Mouse (Mus musculus) embryonic facial prominence, embryonic 14.5 days (tissue): Measurements from ENCODE around the gene Prmt2. TPM values are rescaled to one million over a fixed set of nuclear protein-coding genes. Genes with fewer than 3 reads are reported as not detected.

Source experiments
- ATAC-seq: fragments of 200-750 bp; cut with Nextera tagmentation; 2 replicates; pipeline ENCODE4 v1.8.0; 2017; ENCODE audit warnings: low read depth, moderate number of reproducible peaks, moderate TSS enrichment
- DNase-seq: peaks from one replicate; pipeline ENCODE4 v3.0.0-alpha.2; 2015; ENCODE audit warnings: low spot score
- H3K27ac ChIP-seq: fragments of 300-500 bp; sonication (generic); replicated peaks from 2 replicates; pipeline ENCODE4 v1.5.1; 2014; ENCODE audit warnings: low read depth, mild to moderate bottlenecking, low read length, moderate library complexity
- H3K27me3 ChIP-seq: fragments of 300-500 bp; sonication (generic); replicated peaks from 2 replicates; pipeline ENCODE4 v1.6.1; 2014; ENCODE audit warnings: low read length; ENCODE audit not compliant: control insufficient read depth, insufficient read depth
- H3K36me3 ChIP-seq: fragments of 300-500 bp; sonication (generic); 2 replicates; pipeline ENCODE4 v1.6.1; 2014; ENCODE audit warnings: low read length, mixed read lengths; ENCODE audit not compliant: control insufficient read depth, insufficient read depth
- H3K4me1 ChIP-seq: fragments of 300-500 bp; sonication (generic); 2 replicates; pipeline ENCODE4 v1.6.1; 2014; ENCODE audit warnings: antibody characterized with exemption, low read length; ENCODE audit not compliant: control insufficient read depth, insufficient read depth
- H3K4me2 ChIP-seq: fragments of 300-500 bp; sonication (generic); 2 replicates; pipeline ENCODE4 v1.6.1; 2014; ENCODE audit warnings: low read depth, mild to moderate bottlenecking, low read length, moderate library complexity, mixed read lengths
- H3K4me3 ChIP-seq: fragments of 300-500 bp; sonication (generic); 2 replicates; pipeline ENCODE4 v1.5.1; 2014; ENCODE audit warnings: low read depth, mild to moderate bottlenecking, low read length
- H3K9ac ChIP-seq: fragments of 300-500 bp; sonication (generic); 2 replicates; pipeline ENCODE4 v1.6.1; 2014; ENCODE audit warnings: low read depth, mild to moderate bottlenecking, low read length, moderate library complexity, mixed read lengths
- H3K9me3 ChIP-seq: fragments of 300-500 bp; sonication (generic); 2 replicates; pipeline ENCODE4 v1.6.1; 2016; ENCODE audit warnings: low read length; ENCODE audit not compliant: control insufficient read depth
- WGBS: fragments of 180-500 bp; shearing (Covaris S2); extraction: QIAGEN DNeasy Blood & Tissue Kit; methylation state at CpG from one replicate; pipeline ENCODE4 v1.1.7; 2014; 5-methylcytosine and 5-hydroxymethylcytosine counted together
- polyA plus RNA-seq: library from polyadenylated mRNA; unstranded; fragments of >200 nt; fragmentation: Nextera tagmentation; extraction: Ambion mirVana; gene quantifications from 2 replicates; pipeline ENCODE4 v1.2.1, GENCODE M21; 2014

The Prmt2 gene
- polyA plus RNA-seq, 1 experiment from 2014 or later: 68.7 TPM

DNA sequence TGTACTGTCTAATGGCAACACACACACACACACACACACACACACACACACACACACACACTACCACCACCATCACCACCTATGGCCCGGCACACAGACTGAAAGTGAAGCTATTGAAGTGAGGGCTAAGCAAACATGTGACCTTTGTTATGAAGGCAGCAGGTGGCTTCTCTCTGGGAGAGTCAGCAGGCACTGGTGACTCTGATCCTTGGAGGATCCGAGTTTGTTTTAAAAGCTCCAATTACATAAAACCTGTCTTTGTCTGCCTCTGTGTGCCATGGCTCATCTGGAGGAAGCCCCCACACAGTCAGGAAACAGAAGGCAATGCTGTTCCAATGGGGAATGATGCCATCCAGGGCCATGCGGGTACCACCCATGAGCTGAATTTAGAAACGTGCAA is 8.9 kb upstream of the Prmt2 start:
- WGBS: 46% methylated on average over 4 of the region's 4 CpGs
- Histone ChIP-seq H3K36me3 (no peaks in the 10 kb centered on the region), H3K27ac (no peak overlapping the region), H3K9me3 (no peaks in the 10 kb centered on the region), H3K9ac (no peak overlapping the region), H3K27me3 (no peaks in the 10 kb centered on the region), H3K4me1 (peaks cover 9% of the 10 kb centered on the region; the same call in 1 of the 2 replicates), H3K4me2 (no peak overlapping the region), H3K4me3 (no peak overlapping the region)
- peak; percentile 44; the same call in 1 of the 2 replicates for ATAC-seq
- DNase-seq: peak; percentile 23

DNA sequence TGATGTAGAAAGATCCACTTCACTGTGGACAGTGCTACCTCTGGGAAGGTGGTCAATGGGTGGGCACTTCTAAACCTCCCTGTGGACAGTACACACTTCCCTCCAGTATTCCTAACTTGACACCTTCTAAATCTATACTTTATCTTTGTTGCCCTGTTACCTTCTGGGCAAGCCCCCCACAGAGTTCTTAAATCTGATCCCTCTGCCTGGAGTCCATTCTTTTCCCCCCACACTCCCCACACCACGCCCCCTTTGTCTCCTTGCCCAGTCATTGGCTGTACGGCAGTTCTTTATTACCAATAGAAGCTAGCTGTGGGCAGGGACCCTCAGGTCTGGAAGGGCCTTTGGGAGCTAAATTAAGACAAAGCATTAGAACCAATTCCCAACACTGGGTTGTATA is 7.4 kb upstream of the Prmt2 start:
- Histone ChIP-seq H3K4me2 (no peak overlapping the region), H3K36me3 (no peaks in the 10 kb centered on the region), H3K27me3 (no peaks in the 10 kb centered on the region), H3K9me3 (no peaks in the 10 kb centered on the region), H3K4me3 (no peak overlapping the region), H3K9ac (no peak overlapping the region), H3K27ac (no peak overlapping the region), H3K4me1 (peaks cover 9% of the 10 kb centered on the region; the same call in 1 of the 2 replicates)
- DNase-seq (no peak), ATAC-seq (no peak)
- WGBS: 71% methylated on average over 2 of the region's 2 CpGs

DNA sequence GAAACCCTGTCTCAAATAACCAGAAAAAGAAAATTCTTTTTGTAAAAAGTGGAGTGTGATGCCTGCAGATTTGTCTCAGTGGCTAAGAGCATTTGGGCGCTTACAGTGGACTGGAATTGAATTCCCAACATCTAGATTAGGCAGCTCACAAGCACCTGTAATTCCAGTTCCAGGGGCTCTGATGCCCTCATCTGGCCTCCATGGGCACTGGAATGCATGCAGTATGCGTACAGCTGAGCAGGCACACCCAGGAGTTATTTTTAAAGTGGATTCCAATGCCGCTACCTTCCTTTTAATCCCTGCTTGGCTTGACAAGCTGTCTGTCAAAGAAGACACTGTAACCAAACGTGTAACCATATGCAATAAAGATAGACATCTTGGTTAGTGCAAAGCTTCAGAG is 1.7 kb upstream of the Prmt2 start:
- Histone ChIP-seq H3K27me3 (no peaks in the 10 kb centered on the region), H3K4me3 (no peak overlapping the region), H3K4me1 (peaks cover 11% of the 10 kb centered on the region), H3K36me3 (peaks cover 8% of the 10 kb centered on the region; the same call in 1 of the 2 replicates), H3K4me2 (no peak overlapping the region), H3K9me3 (no peaks in the 10 kb centered on the region), H3K9ac (no peak overlapping the region), H3K27ac (no peak overlapping the region)
- ATAC-seq (no peak), DNase-seq (peak; percentile 27)
- 58% methylated on average over 4 of the region's 4 CpGs for WGBS

DNA sequence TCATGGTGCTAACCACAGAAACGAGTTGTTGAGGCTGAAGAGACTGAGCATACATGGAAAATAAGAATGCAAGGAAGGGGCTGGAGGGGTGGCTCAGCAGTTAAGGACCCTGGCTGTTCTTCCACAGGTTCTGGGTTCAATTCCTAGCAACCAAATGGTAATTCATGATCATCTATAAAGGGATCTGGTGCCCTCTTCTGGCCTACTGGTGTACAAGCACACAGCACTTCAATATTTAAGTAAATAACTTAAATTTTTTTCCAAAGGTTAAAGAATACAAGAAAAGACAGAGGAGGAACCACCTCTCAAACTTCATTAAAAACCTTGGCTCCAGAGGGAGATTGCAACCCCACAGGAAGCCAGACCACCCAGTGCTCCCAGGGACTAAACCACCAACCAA is 8.0 kb downstream of the Prmt2 start:
- WGBS: 79% methylated on average over 1 of the region's 1 CpGs
- Histone ChIP-seq H3K36me3 (peaks cover 13% of the 10 kb centered on the region), H3K27me3 (no peaks in the 10 kb centered on the region), H3K9ac (no peak overlapping the region), H3K4me1 (no peaks in the 10 kb centered on the region), H3K4me3 (no peak overlapping the region), H3K27ac (no peak overlapping the region), H3K4me2 (no peak overlapping the region), H3K9me3 (no peaks in the 10 kb centered on the region)
- DNase-seq: no peak
- ATAC-seq: no peak

DNA sequence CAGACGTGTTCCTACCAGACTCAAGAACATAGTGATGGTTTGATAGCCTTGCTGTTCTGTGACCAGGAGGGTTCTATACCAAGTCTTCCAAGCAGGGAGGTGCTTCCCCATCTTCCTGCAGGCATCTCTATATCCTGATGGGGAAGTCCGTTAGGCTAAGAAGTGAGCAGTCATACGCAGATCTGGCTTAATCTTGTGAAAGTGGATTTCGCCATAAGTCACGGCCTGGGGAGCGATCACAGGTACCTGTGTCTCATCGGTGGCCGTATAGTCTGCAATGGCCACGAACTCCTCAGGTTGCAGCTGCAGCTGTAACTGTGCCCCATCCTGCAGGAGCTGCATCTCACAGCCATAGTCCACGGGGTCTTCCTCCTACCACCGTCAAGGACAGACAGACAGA is 11.7 kb downstream of the Prmt2 start:
- Histone ChIP-seq H3K4me3 (no peak overlapping the region), H3K4me2 (no peak overlapping the region), H3K36me3 (peaks cover 49% of the 10 kb centered on the region), H3K4me1 (no peaks in the 10 kb centered on the region), H3K9ac (no peak overlapping the region), H3K27me3 (no peaks in the 10 kb centered on the region), H3K27ac (no peak overlapping the region), H3K9me3 (no peaks in the 10 kb centered on the region)
- WGBS: 94% methylated on average over 11 of the region's 11 CpGs
- DNase-seq: no peak
- no peak for ATAC-seq

DNA sequence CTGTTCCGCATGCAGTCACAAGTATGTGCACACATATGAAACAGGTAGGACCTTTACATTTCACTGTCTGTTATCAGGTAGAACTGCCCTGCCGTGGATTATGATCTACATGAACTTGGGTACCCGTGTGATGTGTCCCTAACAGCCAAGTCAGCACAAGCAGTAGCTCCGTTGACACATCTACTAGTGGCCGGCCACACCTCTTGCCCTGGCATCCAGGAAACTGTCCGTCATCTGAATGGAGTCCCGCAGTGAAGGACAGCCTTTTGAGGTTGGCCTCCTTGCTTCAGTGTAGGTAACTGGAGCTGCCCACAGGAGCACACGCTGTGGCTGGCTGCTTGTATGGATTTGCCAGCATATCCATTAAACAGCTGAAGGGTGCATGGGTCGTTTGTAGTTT is 19.4 kb downstream of the Prmt2 start:
- DNase-seq (no peak), ATAC-seq (no peak)
- H3K4me1 ChIP-seq: no peaks in the 10 kb centered on the region
- no peak overlapping the region for H3K9ac ChIP-seq
- H3K4me2 ChIP-seq: no peak overlapping the region
- H3K36me3 ChIP-seq: peaks cover 89% of the 10 kb centered on the region
- no peak overlapping the region for H3K27ac ChIP-seq
- peaks cover 16% of the 10 kb centered on the region for H3K9me3 ChIP-seq
- 75% methylated on average over 9 of the region's 9 CpGs for WGBS
- no peaks in the 10 kb centered on the region for H3K27me3 ChIP-seq
- no peak overlapping the region for H3K4me3 ChIP-seq

DNA sequence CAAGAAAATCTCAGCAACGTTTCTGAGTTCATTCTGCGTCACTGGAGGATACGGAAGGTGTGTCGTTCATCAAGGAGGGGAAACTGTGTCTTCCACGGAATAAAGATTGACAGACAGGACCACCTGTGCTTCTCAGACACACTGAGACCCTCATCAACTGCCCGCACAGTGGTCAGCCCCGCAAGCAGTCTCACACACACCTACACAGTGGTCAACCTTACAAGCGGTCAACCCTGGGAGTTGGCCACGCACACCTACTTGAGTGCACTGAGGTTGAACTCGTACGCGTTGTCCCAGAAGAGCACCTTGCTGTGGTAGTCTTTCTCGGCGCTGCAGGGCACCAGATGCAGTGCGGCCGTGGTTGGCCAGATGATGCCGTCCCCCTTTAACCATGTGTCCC is 20.6 kb downstream of the Prmt2 start:
- ATAC-seq: no peak
- Histone ChIP-seq H3K4me1 (no peaks in the 10 kb centered on the region), H3K36me3 (peaks cover 88% of the 10 kb centered on the region), H3K9ac (no peak overlapping the region), H3K4me2 (no peak overlapping the region), H3K4me3 (no peak overlapping the region), H3K9me3 (peaks cover 16% of the 10 kb centered on the region), H3K27ac (no peak overlapping the region), H3K27me3 (no peaks in the 10 kb centered on the region)
- DNase-seq: no peak
- 95% methylated on average over 17 of the region's 17 CpGs for WGBS

DNA sequence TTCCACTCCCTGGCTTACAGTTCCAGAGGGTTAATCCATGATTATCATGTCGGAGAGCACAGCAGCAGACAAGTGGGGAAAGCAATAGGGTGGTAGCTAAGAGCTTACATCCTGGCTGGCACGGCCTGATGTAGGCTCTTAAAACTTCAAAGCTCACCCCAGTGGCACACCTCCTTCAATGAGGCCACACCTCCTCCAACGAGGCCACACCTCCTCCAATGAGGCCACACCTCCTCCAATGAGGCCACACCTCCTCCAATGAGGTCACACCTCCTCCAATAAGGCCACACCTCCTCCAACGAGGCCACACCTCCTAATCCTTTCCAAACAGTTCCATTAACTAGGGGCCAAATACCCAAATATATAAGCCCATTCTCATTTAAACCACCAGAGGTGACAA is 23.5 kb downstream of the Prmt2 start:
- Histone ChIP-seq H3K27ac (no peak overlapping the region), H3K4me2 (no peak overlapping the region), H3K9me3 (peaks cover 16% of the 10 kb centered on the region), H3K4me3 (no peak overlapping the region), H3K36me3 (peaks cover 77% of the 10 kb centered on the region), H3K4me1 (no peaks in the 10 kb centered on the region), H3K27me3 (no peaks in the 10 kb centered on the region), H3K9ac (no peak overlapping the region)
- DNase-seq: no peak
- ATAC-seq: no peak
- 95% methylated on average over 4 of the region's 4 CpGs for WGBS

DNA sequence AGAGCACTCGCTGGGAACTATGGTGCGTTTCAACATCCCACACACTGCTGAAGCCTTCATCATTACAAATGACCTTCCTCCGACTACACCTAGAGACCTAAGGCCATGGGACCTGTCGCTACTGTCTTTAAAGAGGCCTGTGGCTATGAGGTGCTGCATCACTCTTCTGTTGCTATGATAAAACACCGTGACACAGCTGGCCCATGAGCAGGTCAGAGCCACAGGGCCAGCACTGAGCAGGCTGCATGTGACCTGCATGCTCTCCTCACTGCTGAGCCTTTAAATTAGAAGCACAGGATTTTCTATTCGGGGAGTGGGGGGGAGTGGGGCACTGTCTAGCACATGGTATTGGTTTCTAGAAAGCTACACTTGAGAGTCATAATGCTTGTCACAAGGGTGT is 25.5 kb downstream of the Prmt2 start:
- no peak overlapping the region for H3K4me3 ChIP-seq
- WGBS: 92% methylated on average over 6 of the region's 6 CpGs
- ATAC-seq: no peak
- no peaks in the 10 kb centered on the region for H3K27me3 ChIP-seq
- H3K4me1 ChIP-seq: no peaks in the 10 kb centered on the region
- DNase-seq: no peak
- H3K27ac ChIP-seq: no peak overlapping the region
- no peak overlapping the region for H3K4me2 ChIP-seq
- no peak overlapping the region for H3K9ac ChIP-seq
- H3K9me3 ChIP-seq: peaks cover 16% of the 10 kb centered on the region
- peaks cover 86% of the 10 kb centered on the region for H3K36me3 ChIP-seq
